Mouse (Mus musculus) kidney, embryonic 15.5 days (tissue): ENCODE measurements around the gene Vps13c. TPM values are rescaled to one million over a fixed set of nuclear protein-coding genes. Genes with fewer than 3 reads are reported as not detected.

Experiments used
- ATAC-seq: fragments of 200-750 bp; cut with Nextera tagmentation; replicated peaks from 2 replicates; pipeline ENCODE4 v1.8.0; 2017; ENCODE audit warnings: moderate TSS enrichment; ENCODE audit not compliant: low FRiP score
- H3K27ac ChIP-seq: fragments of 300-500 bp; sonication (generic); 2 replicates; pipeline ENCODE4 v1.5.1; 2015; ENCODE audit warnings: mild to moderate bottlenecking, inconsistent platforms
- H3K27me3 ChIP-seq: fragments of 300-500 bp; sonication (generic); 2 replicates; pipeline ENCODE4 v1.6.1; 2015; ENCODE audit warnings: inconsistent platforms
- H3K36me3 ChIP-seq: fragments of 300-500 bp; sonication (generic); 2 replicates; pipeline ENCODE4 v1.6.1; 2015; ENCODE audit warnings: inconsistent platforms
- H3K4me1 ChIP-seq: fragments of 300-500 bp; sonication (generic); 2 replicates; pipeline ENCODE4 v1.6.1; 2015; ENCODE audit warnings: inconsistent platforms
- H3K4me2 ChIP-seq: fragments of 300-500 bp; sonication (generic); 2 replicates; pipeline ENCODE4 v1.6.1; 2015; ENCODE audit warnings: moderate library complexity, mild to moderate bottlenecking, inconsistent platforms
- H3K4me3 ChIP-seq: fragments of 300-500 bp; sonication (generic); replicated peaks from 2 replicates; pipeline ENCODE4 v1.5.1; 2015; ENCODE audit warnings: mild to moderate bottlenecking, inconsistent platforms
- H3K9ac ChIP-seq: fragments of 300-500 bp; sonication (generic); 2 replicates; pipeline ENCODE4 v1.6.1; 2015; ENCODE audit warnings: mild to moderate bottlenecking, inconsistent platforms
- H3K9me3 ChIP-seq: fragments of 300-500 bp; sonication (generic); replicated peaks from 2 replicates; pipeline ENCODE4 v1.6.1; 2016; ENCODE audit warnings: inconsistent platforms
- WGBS: fragments of 180-500 bp; shearing (Covaris S2); methylation state at CpG from one replicate; pipeline ENCODE4 v1.1.7; 2015; ENCODE audit warnings: mixed read lengths; 5-methylcytosine and 5-hydroxymethylcytosine counted together
- polyA plus RNA-seq: library from polyadenylated mRNA; unstranded; fragments of >200 nt; fragmentation: Nextera tagmentation; extraction: Ambion mirVana; gene quantifications from 2 replicates; pipeline ENCODE4 v1.2.1, GENCODE M21; 2015

Gene Vps13c
- polyA plus RNA-seq, 1 experiment from 2014 or later = 4.3 TPM

DNA sequence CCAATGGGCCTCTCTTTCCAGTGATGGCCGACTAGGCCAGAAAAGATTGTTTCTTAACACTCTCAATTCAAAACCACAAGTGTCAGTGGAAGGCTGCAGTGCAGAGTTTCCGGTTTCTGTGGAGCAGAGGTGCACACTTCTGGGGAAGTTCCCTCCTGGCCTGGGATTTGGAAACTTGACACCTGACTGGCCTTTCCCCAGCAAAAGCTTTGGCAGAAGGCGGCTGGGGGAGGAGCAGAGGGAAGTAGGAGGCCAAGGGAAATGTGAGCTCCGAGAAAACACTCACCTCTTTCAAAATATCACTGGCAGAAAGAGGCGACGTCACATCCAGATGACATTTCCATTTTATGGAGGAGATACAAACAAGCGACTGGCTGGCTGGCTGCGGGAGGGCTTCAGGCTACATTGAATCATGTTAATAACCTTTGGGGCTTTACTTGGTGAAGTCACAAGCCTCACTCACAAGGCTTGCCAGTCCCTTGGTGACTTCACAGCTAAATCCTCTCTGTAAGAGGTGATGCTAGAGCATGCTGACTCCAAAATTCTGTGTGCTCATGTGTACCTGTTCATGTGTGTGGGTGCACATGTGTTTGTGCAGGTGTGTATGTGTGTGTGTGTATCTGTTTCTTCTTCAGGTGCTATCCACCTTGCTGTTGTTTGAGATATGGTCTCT lies 26.4 kb upstream of the Vps13c start:
- H3K9ac ChIP-seq = no peak overlapping the region
- H3K4me1 ChIP-seq = peaks cover 26% of the 10 kb centered on the region
- 0 out of 2 replicates have a peak overlapping the region, but pooled peaks have one; percentile 5 for H3K4me3 ChIP-seq
- H3K36me3 ChIP-seq = no peaks in the 10 kb centered on the region
- H3K9me3 ChIP-seq = no peaks in the 10 kb centered on the region
- H3K27ac ChIP-seq = peak overlapping the region; percentile 70
- peak; percentile 86 for ATAC-seq
- peak overlapping the region; percentile 43 for H3K4me2 ChIP-seq
- 4% methylated on average over 8 of the region's 8 CpGs for WGBS
- no peaks in the 10 kb centered on the region for H3K27me3 ChIP-seq

DNA sequence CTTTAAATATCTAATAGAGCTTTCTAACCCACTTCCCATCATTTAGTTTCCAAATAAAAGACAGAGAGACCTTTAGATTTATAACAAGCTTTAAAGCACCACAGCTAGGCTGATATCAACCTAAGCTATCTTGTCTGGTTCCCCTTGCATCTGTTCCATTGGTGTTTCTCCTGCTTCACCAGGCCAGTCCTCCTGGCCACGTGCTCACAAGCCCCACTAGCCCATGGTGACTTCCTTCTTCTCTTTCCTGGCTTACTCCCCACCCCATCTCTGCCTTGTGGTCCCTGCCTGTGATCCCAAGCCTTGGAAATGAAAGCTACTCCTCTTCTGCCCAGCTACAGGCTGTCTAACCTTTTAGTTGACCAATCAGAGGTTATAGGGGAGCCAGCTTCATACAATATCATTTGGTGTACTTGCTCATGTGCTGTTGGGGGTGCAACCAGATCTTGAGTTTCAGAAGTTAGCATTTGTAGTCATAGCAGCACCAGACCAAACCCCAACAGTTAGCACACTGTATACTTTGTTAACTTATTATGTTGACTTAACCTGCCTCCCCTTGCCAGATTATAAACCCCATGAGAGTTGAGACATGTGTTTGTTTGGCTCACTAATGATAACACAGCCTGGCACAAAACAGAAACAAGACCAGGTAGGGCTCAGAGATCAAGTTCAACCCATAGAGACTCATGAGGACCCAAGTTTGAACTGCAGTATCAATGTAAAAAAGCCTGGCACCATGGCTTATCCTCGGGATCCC lies 23.8 kb upstream of the Vps13c start:
- no peak overlapping the region for H3K27ac ChIP-seq
- H3K9ac ChIP-seq = no peak overlapping the region
- no peaks in the 10 kb centered on the region for H3K9me3 ChIP-seq
- H3K4me1 ChIP-seq = peaks cover 24% of the 10 kb centered on the region
- 64% methylated on average over 2 of the region's 2 CpGs for WGBS
- no peaks in the 10 kb centered on the region for H3K27me3 ChIP-seq
- H3K4me2 ChIP-seq = no peak overlapping the region
- no peaks in the 10 kb centered on the region for H3K36me3 ChIP-seq
- no peak for ATAC-seq
- H3K4me3 ChIP-seq = no peak overlapping the region

DNA sequence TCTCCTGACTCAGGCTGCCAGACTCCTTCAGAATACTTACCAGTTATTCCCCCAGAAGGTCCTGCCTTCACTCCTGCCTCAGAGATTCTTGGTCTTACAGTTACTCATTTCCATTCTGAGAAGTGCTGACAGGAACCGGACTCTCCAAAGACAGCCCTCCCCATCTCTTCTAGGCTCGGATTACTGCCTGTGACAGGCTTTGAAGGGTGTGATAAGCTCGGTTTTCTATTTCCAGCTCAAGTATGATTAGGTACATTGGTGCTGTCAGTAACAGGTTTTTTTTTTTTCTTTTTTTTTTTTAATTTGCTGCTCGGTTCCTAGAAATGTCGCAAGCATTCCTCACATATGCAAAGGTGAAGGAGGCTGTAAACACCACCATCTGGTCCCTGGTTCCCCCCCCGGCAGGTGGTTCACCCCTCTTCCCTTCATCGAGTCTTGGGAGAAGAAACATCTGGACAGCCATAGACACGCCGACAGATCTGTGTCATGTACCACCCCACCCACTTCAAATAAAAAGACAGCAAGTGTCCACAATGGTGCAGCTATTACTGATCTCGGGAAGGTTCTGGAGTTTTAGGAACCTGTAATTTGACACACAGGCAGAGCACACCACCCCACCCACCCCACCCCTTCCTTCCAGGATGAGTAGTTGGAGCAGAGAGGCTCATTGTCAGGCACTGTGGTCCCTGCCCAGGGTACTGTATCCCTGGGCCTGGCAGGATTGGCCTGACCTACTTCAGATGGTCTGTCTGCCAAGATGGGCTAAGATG lies 22.1 kb upstream of the Vps13c start:
- ATAC-seq = peak; percentile 47; the same call in 1 of the 2 replicates
- Histone ChIP-seq H3K9ac (no peak overlapping the region), H3K27me3 (no peaks in the 10 kb centered on the region), H3K9me3 (no peaks in the 10 kb centered on the region), H3K4me1 (peaks cover 20% of the 10 kb centered on the region), H3K36me3 (no peaks in the 10 kb centered on the region), H3K4me3 (no peak overlapping the region), H3K27ac (peak overlapping the region; percentile 54), H3K4me2 (no peak overlapping the region)
- WGBS = 17% methylated on average over 10 of the region's 10 CpGs

DNA sequence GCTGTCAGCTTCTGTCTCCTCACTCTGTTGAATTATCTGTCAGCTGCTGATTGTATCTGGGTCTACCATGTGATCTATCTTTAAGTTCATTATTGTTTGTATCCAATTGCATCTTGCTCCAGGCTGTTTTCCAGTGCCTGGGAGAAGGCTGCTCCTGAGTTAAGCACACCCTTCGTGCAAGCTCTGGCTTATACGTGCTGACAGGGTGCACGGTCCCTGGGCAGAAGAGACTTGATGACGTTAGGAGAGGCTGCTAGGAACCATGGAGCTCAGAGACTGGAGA lies 21.6 kb upstream of the Vps13c start:
- 79% methylated on average over 4 of the region's 4 CpGs for WGBS
- no peaks in the 10 kb centered on the region for H3K9me3 ChIP-seq
- ATAC-seq = no peak; the same call in 1 of the 2 replicates
- no peak overlapping the region for H3K27ac ChIP-seq
- H3K27me3 ChIP-seq = no peaks in the 10 kb centered on the region
- H3K9ac ChIP-seq = no peak overlapping the region
- peaks cover 17% of the 10 kb centered on the region for H3K4me1 ChIP-seq
- no peak overlapping the region for H3K4me3 ChIP-seq
- no peak overlapping the region for H3K4me2 ChIP-seq
- no peaks in the 10 kb centered on the region for H3K36me3 ChIP-seq

DNA sequence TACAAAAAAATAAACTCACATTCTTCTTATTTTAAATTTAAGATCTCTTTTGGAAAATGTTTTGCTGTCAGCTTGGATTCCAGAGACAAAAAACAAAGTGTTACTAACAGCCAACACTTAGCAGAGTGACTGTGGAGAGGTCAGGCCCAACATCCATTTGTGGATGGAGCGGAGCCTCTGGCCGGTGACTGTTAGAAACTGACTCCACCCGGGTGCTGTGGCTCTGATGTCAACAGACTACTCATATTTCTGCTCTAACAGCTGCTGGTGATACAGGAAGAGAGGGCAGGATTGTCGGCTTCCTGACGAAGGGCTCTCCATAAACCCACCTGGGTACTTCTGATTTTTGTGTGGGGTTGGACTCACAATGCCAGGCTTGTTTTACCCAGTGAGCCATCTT lies 17.1 kb upstream of the Vps13c start:
- H3K9me3 ChIP-seq = 0 out of 2 replicates have a peak, but pooled peaks cover 5% of the 10 kb centered on the region
- no peak overlapping the region for H3K9ac ChIP-seq
- H3K4me1 ChIP-seq = 0 out of 2 replicates have a peak, but pooled peaks cover 1% of the 10 kb centered on the region
- WGBS = 25% methylated on average over 5 of the region's 5 CpGs
- no peak for ATAC-seq
- H3K4me2 ChIP-seq = no peak overlapping the region
- no peak overlapping the region for H3K27ac ChIP-seq
- H3K27me3 ChIP-seq = 0 out of 2 replicates have a peak, but pooled peaks cover 3% of the 10 kb centered on the region
- H3K4me3 ChIP-seq = no peak overlapping the region
- no peaks in the 10 kb centered on the region for H3K36me3 ChIP-seq

DNA sequence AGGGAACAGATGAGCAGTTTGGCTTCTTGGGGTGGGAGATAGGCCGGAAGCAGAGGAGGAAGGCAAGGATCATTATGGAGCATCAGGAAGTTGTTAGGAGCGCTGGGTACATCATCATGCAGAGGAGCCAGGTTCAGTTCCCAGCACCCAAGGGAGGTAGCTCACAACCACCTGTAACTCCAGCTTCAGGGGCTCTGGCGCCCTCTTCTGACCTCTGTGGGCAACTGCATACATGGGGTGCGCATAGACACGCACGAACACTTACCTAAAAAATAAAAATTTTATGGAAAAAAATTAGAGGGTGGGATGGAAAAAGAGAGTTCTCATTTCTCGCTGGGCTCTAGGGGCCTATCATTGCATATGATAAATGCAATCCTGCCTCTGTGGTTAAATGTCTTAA lies 14.7 kb upstream of the Vps13c start:
- Histone ChIP-seq H3K27ac (no peak overlapping the region), H3K9ac (no peak overlapping the region), H3K27me3 (peaks cover 22% of the 10 kb centered on the region), H3K4me3 (no peak overlapping the region), H3K9me3 (0 out of 2 replicates have a peak, but pooled peaks cover 5% of the 10 kb centered on the region), H3K4me2 (no peak overlapping the region), H3K36me3 (no peaks in the 10 kb centered on the region), H3K4me1 (peaks cover 5% of the 10 kb centered on the region; the same call in 1 of the 2 replicates)
- WGBS = 87% methylated on average over 7 of the region's 7 CpGs
- ATAC-seq = no peak

DNA sequence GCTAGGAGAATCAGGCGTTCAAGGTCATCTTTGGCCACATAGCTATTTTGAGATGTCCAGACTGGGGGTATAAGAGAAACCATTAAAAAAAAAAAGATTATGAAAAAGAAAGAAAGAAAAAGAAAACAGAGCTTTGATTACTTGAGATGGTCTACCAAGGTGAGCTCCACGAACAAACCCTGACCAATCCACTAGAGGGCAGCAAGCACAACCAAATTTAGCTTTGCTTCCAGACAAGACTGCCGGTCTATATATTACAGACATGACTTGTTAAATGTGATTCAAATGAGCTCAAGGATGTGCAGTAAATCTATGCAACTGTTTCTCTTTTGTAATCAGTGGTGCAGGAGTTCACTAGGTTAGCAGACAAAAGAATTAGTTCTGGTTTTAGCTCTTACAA lies 12.0 kb upstream of the Vps13c start:
- 12% methylated on average over 3 of the region's 3 CpGs for WGBS

DNA sequence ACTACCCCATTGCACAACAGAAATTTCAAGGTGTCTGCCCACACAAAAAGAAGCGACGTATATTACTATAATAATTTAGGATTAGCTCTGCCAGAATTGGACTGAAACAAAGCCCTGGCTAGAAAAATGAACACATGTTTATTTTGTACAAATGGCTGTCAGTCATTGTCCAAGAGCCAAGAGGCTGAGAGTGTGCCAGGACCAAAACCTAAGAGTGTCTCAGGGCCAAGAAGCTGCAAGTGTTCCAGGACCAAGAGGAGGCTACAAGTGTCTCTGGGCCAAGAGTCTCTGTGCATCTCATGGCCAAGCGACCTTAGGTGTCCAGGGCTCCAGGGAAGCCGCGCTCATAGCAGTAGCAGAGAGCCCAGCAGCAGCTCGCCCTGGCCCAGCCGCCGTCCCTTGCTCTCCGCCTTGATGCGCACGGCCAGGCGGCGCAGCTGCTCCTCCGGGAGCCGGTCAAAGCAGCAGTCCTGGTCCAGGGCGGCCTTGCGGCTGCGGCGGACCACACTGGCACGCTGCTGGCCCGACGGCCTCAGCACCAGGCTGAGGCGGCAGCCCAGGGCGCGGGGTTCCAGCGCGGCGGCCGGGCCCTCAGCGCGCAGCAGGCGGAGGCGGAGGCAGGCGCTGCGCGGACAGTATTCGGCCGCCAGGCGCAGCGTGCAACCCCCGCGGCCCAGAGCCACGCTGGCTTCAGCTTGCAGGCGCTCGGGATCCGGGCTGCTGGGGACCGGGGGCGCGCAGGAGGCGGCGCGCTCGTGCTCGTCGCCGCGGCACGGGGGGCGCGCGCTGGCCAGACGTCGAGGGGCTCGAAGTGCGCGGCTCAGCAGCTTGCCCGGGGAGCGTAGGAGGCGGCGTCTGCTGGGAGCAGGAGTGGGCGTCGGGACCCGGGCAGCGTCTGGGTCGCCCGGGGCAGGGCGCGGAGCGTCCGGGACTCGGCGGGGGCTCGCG lies 9.5 kb upstream of the Vps13c start:
- Histone ChIP-seq H3K27ac (no peak overlapping the region), H3K27me3 (peaks cover 55% of the 10 kb centered on the region), H3K9me3 (0 out of 2 replicates have a peak, but pooled peaks cover under 1% of the 10 kb centered on the region), H3K4me2 (peak overlapping the region; percentile 95), H3K4me1 (peaks cover 31% of the 10 kb centered on the region), H3K36me3 (no peaks in the 10 kb centered on the region), H3K4me3 (peak overlapping the region; percentile 61), H3K9ac (peak overlapping the region; percentile 38)
- 2% methylated on average over 82 of the region's 84 CpGs for WGBS
- peak; percentile 89 for ATAC-seq

More for the DNA sequence above, 12.0 kb upstream of the Vps13c start:
- Histone ChIP-seq H3K27ac (no peak overlapping the region), H3K36me3 (no peaks in the 10 kb centered on the region), H3K9ac (no peak overlapping the region), H3K27me3 (peaks cover 47% of the 10 kb centered on the region), H3K4me1 (peaks cover 31% of the 10 kb centered on the region), H3K4me2 (no peak overlapping the region), H3K9me3 (0 out of 2 replicates have a peak, but pooled peaks cover 5% of the 10 kb centered on the region), H3K4me3 (no peak overlapping the region)
- ATAC-seq = no peak

DNA sequence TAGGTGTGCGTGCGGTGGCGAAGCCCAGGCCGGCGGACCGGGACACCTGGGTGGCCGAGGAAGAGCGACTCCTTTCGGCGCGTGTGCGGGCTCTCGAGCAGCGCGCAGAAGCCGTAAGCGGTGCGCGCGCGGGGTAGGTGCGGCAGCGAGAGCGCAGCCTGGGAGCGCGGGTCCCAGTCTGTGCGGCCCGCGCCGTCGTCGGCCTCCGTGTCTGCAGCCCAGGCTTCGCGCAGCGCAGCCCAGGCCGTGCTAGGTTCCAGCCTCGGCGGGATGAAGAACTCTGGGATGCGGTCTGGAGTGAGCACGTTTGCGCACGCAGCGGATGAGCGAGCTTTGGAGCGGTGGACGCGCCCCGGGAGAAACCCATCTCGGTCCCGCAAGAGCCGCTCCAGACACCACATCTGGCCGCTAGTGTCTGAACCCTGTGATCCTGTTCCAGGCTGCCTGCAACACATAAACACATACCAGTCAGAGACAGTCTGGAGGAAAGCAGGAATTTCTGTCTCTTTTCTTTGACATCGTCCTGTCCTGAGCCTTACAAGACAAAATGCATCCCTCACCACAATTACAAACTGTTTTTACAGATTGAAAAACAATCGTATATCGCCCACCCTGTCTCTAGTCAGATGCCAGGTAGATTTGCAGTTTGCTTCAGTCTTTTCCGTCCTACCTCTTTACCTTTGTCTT lies 8.7 kb upstream of the Vps13c start:
- H3K9ac ChIP-seq = peak overlapping the region; percentile 27
- peaks cover 55% of the 10 kb centered on the region for H3K27me3 ChIP-seq
- no peaks in the 10 kb centered on the region for H3K9me3 ChIP-seq
- WGBS = 1% methylated on average over 57 of the region's 57 CpGs
- ATAC-seq = peak; percentile 27
- H3K27ac ChIP-seq = no peak overlapping the region
- peaks cover 31% of the 10 kb centered on the region for H3K4me1 ChIP-seq
- peak overlapping the region; percentile 61 for H3K4me3 ChIP-seq
- H3K4me2 ChIP-seq = peak overlapping the region; percentile 95
- no peaks in the 10 kb centered on the region for H3K36me3 ChIP-seq

DNA sequence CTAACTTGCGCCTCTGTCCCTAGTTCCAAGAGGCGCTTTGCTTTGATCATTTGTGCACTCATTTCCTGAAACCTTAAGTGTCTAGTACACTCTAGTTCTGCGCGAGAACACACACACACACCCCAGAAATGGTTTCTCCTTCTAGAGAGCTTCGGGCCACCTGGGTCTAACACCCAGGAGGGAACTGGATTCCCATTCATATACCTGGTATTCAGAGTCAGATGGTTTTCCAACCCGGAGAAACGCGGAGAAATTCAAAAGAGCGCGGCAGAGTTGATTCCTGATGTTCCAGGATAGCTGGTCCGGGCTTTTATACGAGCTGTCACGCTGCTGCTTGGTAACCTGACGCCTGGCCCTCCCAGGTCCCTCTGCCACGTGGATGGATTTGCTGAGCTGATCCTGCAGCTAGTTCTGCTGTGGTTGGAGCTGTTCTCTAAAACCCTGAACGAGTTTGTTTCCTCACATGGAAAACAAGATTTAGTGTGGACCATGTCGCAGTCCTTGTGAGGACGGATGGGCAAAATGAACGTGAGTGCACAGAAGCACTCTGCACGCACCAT lies 8.1 kb upstream of the Vps13c start, which contains the start of gene C2cd4a:
Gene C2cd4a, minus strand, starts transcription at position 285 of the 560 bp plus-strand sequence.
- H3K27ac ChIP-seq = no peak within 1 kb of the TSS

More for the DNA sequence above, 8.1 kb upstream of the Vps13c start, which contains the start of gene C2cd4a:
- 2% methylated on average over 20 of the region's 20 CpGs for WGBS
- Histone ChIP-seq H3K4me1 (peaks cover 33% of the 10 kb centered on the region), H3K36me3 (no peaks in the 10 kb centered on the region), H3K4me3 (peak within 1 kb of the TSS; percentile 61), H3K9me3 (no peaks in the 10 kb centered on the region), H3K27me3 (peaks cover 54% of the 10 kb centered on the region), H3K9ac (peak within 1 kb of the TSS; percentile 27), H3K4me2 (peak within 1 kb of the TSS; percentile 95)
- ATAC-seq = no peak
